Mouse (Mus musculus) c-Kit-negative CD71-positive TER-119-positive erythroid progenitor cells, embryonic 14.5 days (primary cell): ENCODE measurements around the gene Gm21746.
"Not testable (repeated sequence)": the region's sequence is repeated elsewhere in the genome, so short reads cannot be mapped to it uniquely, and the experiment has no call there.

Experiments
- DNase-seq: peaks from one replicate; pipeline ENCODE4 v3.0.0-alpha.2; 2013; ENCODE audit warnings: low read depth, low spot score

Gene Gm21746

GRCm38 (mm10) chrY:6237895-6238294 lies at the start of gene Gm21746:
TSS of gene Gm21746 (minus strand) at chrY:6237995.
- not testable (repeated sequence) for DNase-seq

- DNase-seq = not testable (repeated sequence)
These were observed 29.0 kb upstream of the Gm21746 start, which contains the start of gene Gm20873 for GRCm38 (mm10) chrY:6266798-6267197. TSS of gene Gm20873 (plus strand) at chrY:6267098.
